Mouse (Mus musculus): ENCODE measurements around the gene Gm8677. TPM values are rescaled to one million over a fixed set of nuclear protein-coding genes. Genes with fewer than 3 reads are reported as not detected.
"Not testable (repeated sequence)": the region's sequence is repeated elsewhere in the genome, so short reads cannot be mapped to it uniquely, and the experiment has no call there.

The Gm8677 gene
- not detected in 2 replicates for total RNA-seq (2014; fragmentation: Nextera tagmentation)
- not detected in 2 replicates for total RNA-seq (2017)
- polyA plus RNA-seq (2012), result not detected in 2 replicates

DNA sequence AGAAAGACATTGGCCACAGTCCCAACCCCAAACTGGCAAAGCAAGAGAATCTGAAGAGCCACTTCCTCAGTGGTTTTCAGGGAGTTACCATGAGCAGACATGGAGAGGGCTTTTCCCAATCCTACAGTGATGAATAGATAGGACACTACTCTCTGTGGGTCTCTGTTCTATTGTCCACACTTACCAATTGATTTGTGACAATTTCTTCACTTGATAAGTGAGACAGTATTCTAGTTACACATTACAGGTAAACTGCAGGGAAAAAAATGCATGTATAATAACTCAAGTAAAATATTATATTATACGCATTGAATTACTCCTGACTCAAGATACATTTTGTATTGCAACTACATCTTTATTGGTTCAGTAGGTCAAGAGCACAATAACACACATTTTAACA is at the start of gene Gm8677:
TSS of gene Gm8677 (minus strand) at position 101 of the 400 bp plus-strand sequence.
- not testable (repeated sequence) for H3K9me3 ChIP-seq (replicated peaks); H3K27me3 ChIP-seq (ENCODE audit: insufficient read depth, low read length); DNase-seq (ENCODE audit: low spot score); H3K4me3 ChIP-seq (ENCODE audit: low read depth, low read length); H3K36me3 ChIP-seq (replicated peaks); H3K4me1 ChIP-seq (ENCODE audit: insufficient read depth, low read depth, low read length); ATAC-seq (ENCODE audit: extremely low read depth, insufficient number of reproducible peaks, low FRiP score, poor library complexity, severe bottlenecking)

DNA sequence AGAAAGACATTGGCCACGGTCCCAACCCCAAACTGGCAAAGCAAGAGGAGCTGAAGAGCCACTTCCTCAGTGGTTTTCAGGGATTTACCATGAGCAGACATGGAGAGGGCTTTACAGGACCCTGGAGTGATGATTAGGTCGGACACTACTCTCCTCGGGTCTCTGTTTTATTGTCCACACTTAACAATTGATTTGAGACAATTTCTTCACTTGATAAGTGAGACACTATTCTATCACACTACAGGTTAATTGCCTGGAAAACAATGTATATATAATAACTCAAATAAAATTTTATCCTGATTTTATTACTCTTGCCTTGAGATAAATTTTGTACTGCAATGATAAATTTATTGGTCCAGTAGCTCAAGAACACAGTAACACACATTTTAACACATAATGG is 30.6 kb upstream of the Gm8677 start, which contains the start of gene Gm4201:
TSS of gene Gm4201 (minus strand) at position 101 of the 400 bp plus-strand sequence.
- not testable (repeated sequence) for H3K4me3 ChIP-seq (ENCODE audit: low read depth, low read length); DNase-seq (ENCODE audit: low spot score); ATAC-seq (ENCODE audit: extremely low read depth, insufficient number of reproducible peaks, low FRiP score, poor library complexity, severe bottlenecking); H3K9me3 ChIP-seq (replicated peaks); H3K4me1 ChIP-seq (ENCODE audit: insufficient read depth, low read depth, low read length); H3K27me3 ChIP-seq (ENCODE audit: insufficient read depth, low read length); H3K36me3 ChIP-seq (replicated peaks)

DNA sequence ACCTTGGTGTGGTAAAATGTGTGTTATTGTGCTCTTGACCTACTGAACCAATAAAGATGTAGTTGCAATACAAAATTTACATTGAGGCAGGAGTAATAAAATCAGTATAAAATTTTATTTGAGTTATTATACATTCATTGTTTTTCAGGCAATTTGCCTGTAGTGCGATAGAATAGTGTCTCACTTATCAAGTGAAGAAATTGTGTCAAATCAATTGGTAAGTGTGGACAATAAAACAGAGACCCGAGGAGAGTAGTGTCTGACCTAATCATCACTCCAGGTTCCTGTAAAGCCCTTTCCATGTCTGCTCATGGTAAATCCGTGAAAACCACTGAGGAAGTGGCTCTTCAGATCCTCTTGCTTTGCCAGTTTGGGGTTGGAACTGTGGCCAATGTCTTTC is 12.0 kb downstream of the Gm8677 start, which contains the start of gene Vmn1r152:
TSS of gene Vmn1r152 (plus strand) at position 301 of the 400 bp plus-strand sequence.
- not testable (repeated sequence) for H3K4me3 ChIP-seq (ENCODE audit: low read depth, low read length); H3K4me1 ChIP-seq (ENCODE audit: insufficient read depth, low read depth, low read length); H3K27me3 ChIP-seq (ENCODE audit: insufficient read depth, low read length); ATAC-seq (ENCODE audit: extremely low read depth, insufficient number of reproducible peaks, low FRiP score, poor library complexity, severe bottlenecking); DNase-seq (ENCODE audit: low spot score); H3K36me3 ChIP-seq (replicated peaks); H3K9me3 ChIP-seq (replicated peaks)

DNA sequence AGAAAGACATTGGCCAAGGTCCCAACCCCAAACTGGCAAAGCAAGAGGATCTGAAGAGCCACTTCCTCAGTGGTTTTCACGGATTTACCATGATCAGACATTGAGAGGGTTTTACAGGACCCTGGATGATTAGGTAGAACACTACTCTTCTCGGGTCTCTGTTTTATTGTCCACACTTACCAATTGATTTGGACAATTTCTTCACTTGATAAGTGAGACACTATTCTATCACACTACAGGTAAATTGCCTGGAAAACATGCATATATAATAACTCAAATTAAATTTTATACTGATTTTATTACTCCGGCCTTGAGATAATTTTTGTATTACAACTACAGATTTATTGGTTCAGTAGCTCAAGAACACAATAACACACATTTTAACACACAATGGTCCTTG is 35.1 kb downstream of the Gm8677 start, which contains the start of gene Vmn1r151:
TSS of gene Vmn1r151 (minus strand) at position 101 of the 400 bp plus-strand sequence.
- H3K4me1 ChIP-seq (ENCODE audit: insufficient read depth, low read depth, low read length); H3K27me3 ChIP-seq (ENCODE audit: insufficient read depth, low read length); ATAC-seq (ENCODE audit: extremely low read depth, insufficient number of reproducible peaks, low FRiP score, poor library complexity, severe bottlenecking); H3K4me3 ChIP-seq (ENCODE audit: low read depth, low read length); H3K36me3 ChIP-seq (replicated peaks); H3K9me3 ChIP-seq (replicated peaks); DNase-seq (ENCODE audit: low spot score): not testable (repeated sequence)

Other genes with a start within 250 kb of the Gm8677 start
- gene Gm4187, start 205.2 kb downstream of the Gm8677 start, total RNA-seq (2014; fragmentation: Nextera tagmentation), result not detected in 2 replicates
- gene Gm4187, start 205.2 kb downstream of the Gm8677 start, total RNA-seq (2017), result not detected in 2 replicates
- gene Gm4187, start 205.2 kb downstream of the Gm8677 start, polyA plus RNA-seq (2012), result not detected in 2 replicates
- gene Gm8660, start 163.8 kb downstream of the Gm8677 start, total RNA-seq (2014; fragmentation: Nextera tagmentation), result not detected in 2 replicates
- not detected in 2 replicates for gene Gm8660, start 163.8 kb downstream of the Gm8677 start, total RNA-seq (2017)
- not detected in 2 replicates for gene Gm8660, start 163.8 kb downstream of the Gm8677 start, polyA plus RNA-seq (2012)
- gene Vmn1r148, start 121.3 kb downstream of the Gm8677 start, total RNA-seq (2014; fragmentation: Nextera tagmentation), result not detected in 2 replicates
- not detected in 2 replicates for gene Vmn1r148, start 121.3 kb downstream of the Gm8677 start, total RNA-seq (2017)
- gene Vmn1r148, start 121.3 kb downstream of the Gm8677 start, polyA plus RNA-seq (2012), result not detected in 2 replicates
- gene Vmn1r149, start 96.7 kb downstream of the Gm8677 start, total RNA-seq (2014; fragmentation: Nextera tagmentation), result not detected in 2 replicates
- gene Vmn1r149, start 96.7 kb downstream of the Gm8677 start, total RNA-seq (2017), result not detected in 2 replicates
- not detected in 2 replicates for gene Vmn1r149, start 96.7 kb downstream of the Gm8677 start, polyA plus RNA-seq (2012)
- gene Gm10665, start 70.8 kb downstream of the Gm8677 start, total RNA-seq (2014; fragmentation: Nextera tagmentation), result not detected in 2 replicates
- gene Gm10665, start 70.8 kb downstream of the Gm8677 start, total RNA-seq (2017), result not detected in 2 replicates
- not detected in 2 replicates for gene Gm10665, start 70.8 kb downstream of the Gm8677 start, polyA plus RNA-seq (2012)
- not detected in 2 replicates for gene Vmn1r151, start 35.2 kb downstream of the Gm8677 start, total RNA-seq (2014; fragmentation: Nextera tagmentation)
- gene Vmn1r151, start 35.2 kb downstream of the Gm8677 start, total RNA-seq (2017), result not detected in 2 replicates
- gene Vmn1r151, start 35.2 kb downstream of the Gm8677 start, polyA plus RNA-seq (2012), result not detected in 2 replicates
- not detected in 2 replicates for gene Vmn1r152, start 11.9 kb downstream of the Gm8677 start, total RNA-seq (2014; fragmentation: Nextera tagmentation)
- gene Vmn1r152, start 11.9 kb downstream of the Gm8677 start, total RNA-seq (2017), result 0.16 TPM in 1 of 2 replicates, not detected in the other
- gene Vmn1r152, start 11.9 kb downstream of the Gm8677 start, polyA plus RNA-seq (2012), result not detected in 2 replicates
- not detected in 2 replicates for gene Gm4201, start 30.5 kb upstream of the Gm8677 start, total RNA-seq (2014; fragmentation: Nextera tagmentation)
- gene Gm4201, start 30.5 kb upstream of the Gm8677 start, total RNA-seq (2017), result not detected in 2 replicates
- gene Gm4201, start 30.5 kb upstream of the Gm8677 start, polyA plus RNA-seq (2012), result not detected in 2 replicates
- gene Gm4565, start 53.2 kb upstream of the Gm8677 start, total RNA-seq (2014; fragmentation: Nextera tagmentation), result not detected in 2 replicates
- not detected in 2 replicates for gene Gm4565, start 53.2 kb upstream of the Gm8677 start, total RNA-seq (2017)
- not detected in 2 replicates for gene Gm4565, start 53.2 kb upstream of the Gm8677 start, polyA plus RNA-seq (2012)
- not detected in 2 replicates for gene Vmn1r155, start 123.1 kb upstream of the Gm8677 start, total RNA-seq (2014; fragmentation: Nextera tagmentation)
- gene Vmn1r155, start 123.1 kb upstream of the Gm8677 start, total RNA-seq (2017), result not detected in 2 replicates
- not detected in 2 replicates for gene Vmn1r155, start 123.1 kb upstream of the Gm8677 start, polyA plus RNA-seq (2012)
- not detected in 2 replicates for gene Gm8693, start 157.4 kb upstream of the Gm8677 start, total RNA-seq (2014; fragmentation: Nextera tagmentation)
- not detected in 2 replicates for gene Gm8693, start 157.4 kb upstream of the Gm8677 start, total RNA-seq (2017)
- gene Gm8693, start 157.4 kb upstream of the Gm8677 start, polyA plus RNA-seq (2012), result not detected in 2 replicates
- gene Gm4567, start 184.8 kb upstream of the Gm8677 start, total RNA-seq (2014; fragmentation: Nextera tagmentation), result not detected in 2 replicates
- not detected in 2 replicates for gene Gm4567, start 184.8 kb upstream of the Gm8677 start, total RNA-seq (2017)
- gene Gm4567, start 184.8 kb upstream of the Gm8677 start, polyA plus RNA-seq (2012), result not detected in 2 replicates
- not detected in 2 replicates for gene Vmn1r157, start 226.8 kb upstream of the Gm8677 start, total RNA-seq (2014; fragmentation: Nextera tagmentation)
- not detected in 2 replicates for gene Vmn1r157, start 226.8 kb upstream of the Gm8677 start, total RNA-seq (2017)
- gene Vmn1r157, start 226.8 kb upstream of the Gm8677 start, polyA plus RNA-seq (2012), result not detected in 2 replicates